Mouse (Mus musculus): Measurements from ENCODE around the gene Cntn1.

- TF ChIP-seq CTCF (IDR thresholded peaks at IDR 0.05; ENCODE audit: low read depth, low read length): no peak
- no peak for TF ChIP-seq POLR2A (IDR thresholded peaks at IDR 0.05; ENCODE audit: borderline replicate concordance, low read depth, low read length)
Measured at GRCm38 (mm10) chr15:92364153-92364552, 313.2 kb downstream of the Cntn1 start.
